Mouse (Mus musculus): ENCODE measurements around the gene Ndufs7.

- TF ChIP-seq MAX (IDR thresholded peaks at IDR 0.05; ENCODE audit: low read length) (no peak), SIN3A (IDR thresholded peaks at IDR 0.05; ENCODE audit: low read length) (no peak), MAZ (IDR thresholded peaks at IDR 0.05; ENCODE audit: low read depth, low read length) (no peak), CTCF (conservative IDR thresholded peaks at IDR 0.05 in 1 of 2, IDR thresholded peaks at IDR 0.05 in 1 of 2; ENCODE audit: low read depth in 2 of 2, low read length in 2 of 2) (no peak), HCFC1 (IDR thresholded peaks at IDR 0.05; ENCODE audit: low read depth, low read length) (no peak), POLR2A (IDR thresholded peaks at IDR 0.05; ENCODE audit: low read depth, low read length) (no peak), E2F4 (IDR thresholded peaks at IDR 0.05; ENCODE audit: insufficient replicate concordance, low read depth, low read length) (no peak), CHD2 (IDR thresholded peaks at IDR 0.05; ENCODE audit: low read length) (no peak), TBP (conservative IDR thresholded peaks at IDR 0.05; ENCODE audit: low read depth, low read length) (no peak), RAD21 (IDR thresholded peaks at IDR 0.05; ENCODE audit: low read depth, low read length) (no peak), ZNF384 (IDR thresholded peaks at IDR 0.05; ENCODE audit: low read depth, low read length) (no peak), TCF12 (IDR thresholded peaks at IDR 0.05; ENCODE audit: low read depth, low read length) (no peak), MEF2A (IDR thresholded peaks at IDR 0.05; ENCODE audit: borderline replicate concordance, low read depth, low read length) (no peak), MXI1 (IDR thresholded peaks at IDR 0.05; ENCODE audit: low read depth, low read length) (no peak)
These were observed 32.4 kb downstream of the Ndufs7 start for GRCm38 (mm10) chr10:80281304-80281703.
